Mouse (Mus musculus): Measurements from ENCODE around the gene Med16.

Med16 gene

DNA sequence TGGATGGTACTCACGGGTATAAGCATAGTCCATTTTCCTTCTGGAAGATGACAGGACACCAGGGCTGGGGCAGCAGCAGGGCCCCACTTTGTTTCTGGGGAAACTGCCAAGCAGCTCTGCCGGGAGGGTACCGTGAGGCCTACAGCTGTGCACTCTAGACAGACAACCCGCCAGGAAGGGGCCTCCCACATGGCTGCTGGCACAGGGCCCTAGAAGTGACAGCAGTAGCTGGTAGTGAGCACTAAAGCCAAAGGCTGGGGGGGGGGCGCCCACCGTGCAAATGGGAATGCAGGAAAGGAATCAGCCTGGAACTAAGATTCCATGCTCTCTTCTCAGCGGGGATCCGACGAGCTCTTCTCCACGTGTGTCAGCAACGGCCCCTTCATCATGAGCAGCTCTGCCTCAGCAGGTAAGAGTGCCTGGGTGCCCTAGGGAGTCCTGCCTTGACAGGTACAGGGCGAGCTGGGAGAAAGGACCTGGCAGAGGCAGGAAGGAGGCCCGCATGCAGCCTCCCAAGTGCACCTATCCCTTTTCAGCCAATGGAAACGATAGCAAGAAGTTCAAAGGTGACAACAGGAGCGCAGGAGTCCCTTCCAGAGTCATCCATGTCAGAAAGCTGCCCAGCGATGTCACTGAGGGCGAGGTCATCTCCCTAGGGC lies 50.2 kb downstream of the Med16 start:
- DNase-seq = peak; percentile 84 to 88

DNA sequence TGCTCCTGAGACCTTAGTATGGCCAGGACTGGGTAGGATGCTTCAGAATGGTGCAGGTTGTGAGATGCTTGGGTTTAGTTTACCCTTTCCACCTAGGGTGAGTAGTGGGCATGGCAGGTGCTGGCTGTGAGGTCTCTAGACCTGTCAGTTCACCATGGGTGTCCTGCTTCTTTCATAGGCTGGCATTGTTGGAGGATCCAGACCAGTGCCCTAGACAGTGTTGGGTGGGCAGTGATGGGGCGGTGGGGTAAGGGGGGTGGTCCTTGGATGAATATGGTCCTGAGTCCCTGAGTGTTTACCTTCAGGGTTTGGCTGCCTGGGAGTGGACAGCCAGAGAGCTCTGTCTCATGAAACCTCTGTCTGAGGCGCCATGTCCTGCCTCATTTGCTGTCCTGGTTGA lies 50.8 kb downstream of the Med16 start:
- no peak for DNase-seq

DNA sequence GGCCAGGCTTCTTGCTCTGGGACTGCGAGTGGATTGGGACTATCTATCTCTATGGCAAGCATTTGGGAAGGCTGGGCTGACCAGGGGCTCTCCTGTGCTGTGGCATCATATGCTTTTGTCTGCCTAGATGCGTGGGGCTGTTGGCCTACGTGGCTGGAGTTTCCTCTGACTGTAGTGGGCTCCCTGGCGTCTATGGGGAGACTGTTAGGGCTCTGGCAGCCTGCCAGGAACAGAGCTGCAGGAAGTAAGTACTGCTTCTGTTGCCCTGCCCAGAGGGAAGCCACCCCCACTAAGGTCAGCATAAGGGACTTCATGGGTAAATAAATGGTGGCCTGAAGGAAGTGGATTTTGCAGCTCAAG lies 51.3 kb downstream of the Med16 start:
- DNase-seq = peak; percentile 83 to 90

DNA sequence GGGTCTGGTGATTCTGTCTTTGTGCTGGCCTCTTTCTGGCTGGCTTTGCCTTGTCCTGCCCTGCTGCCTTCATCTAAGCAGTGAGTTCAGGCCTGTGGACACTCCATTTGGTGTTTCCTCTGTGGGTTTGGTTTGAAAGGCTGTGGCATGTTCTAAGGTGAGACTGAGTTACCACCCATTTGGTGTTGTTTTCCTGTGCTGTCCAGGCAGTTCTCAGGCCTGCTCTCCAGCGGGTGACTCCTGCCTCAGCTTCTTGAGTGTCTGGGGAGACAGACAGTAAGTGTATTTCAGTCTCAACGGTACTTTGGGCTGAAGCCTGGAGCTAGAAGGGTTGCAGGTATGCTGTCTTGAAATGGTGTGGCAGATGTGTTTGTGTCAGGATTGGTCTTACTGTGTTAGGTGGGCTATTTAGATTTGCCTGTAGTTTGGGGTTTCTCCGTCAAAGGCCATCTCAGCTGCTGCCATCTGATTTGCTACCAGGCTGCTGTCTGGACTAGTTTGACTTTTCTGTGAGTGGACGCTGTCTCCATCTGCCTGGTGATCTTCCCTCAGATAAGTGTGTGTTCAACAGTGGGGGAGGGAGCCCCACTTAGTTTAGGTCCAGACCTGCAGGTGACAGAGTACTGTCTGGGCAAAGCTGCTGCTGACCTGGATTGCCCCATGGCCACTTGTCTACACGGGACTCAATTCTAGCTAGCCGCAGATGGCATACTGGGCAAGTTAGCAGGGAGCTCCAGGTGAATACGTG lies 51.8 kb downstream of the Med16 start:
- no peak for DNase-seq

DNA sequence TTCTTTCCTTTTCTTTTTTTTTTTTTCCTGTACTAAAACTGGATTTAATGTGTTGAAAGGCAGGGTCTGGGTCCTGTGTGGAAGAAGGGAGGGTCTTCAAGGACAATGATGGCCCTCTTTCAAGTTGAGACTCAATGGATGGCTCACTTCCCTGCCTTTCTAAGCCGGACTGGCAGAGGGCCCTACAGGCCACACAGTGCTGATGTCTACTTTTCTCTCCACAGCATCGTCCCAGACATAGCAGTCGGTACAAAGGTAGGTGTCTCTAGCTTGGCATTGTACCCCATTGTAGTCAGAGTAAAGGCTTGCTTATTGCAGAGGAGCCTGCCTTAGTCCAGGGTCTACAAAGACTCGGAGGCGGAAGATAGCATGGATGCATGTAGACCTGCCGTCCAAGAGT lies 52.4 kb downstream of the Med16 start:
- no peak for DNase-seq

DNA sequence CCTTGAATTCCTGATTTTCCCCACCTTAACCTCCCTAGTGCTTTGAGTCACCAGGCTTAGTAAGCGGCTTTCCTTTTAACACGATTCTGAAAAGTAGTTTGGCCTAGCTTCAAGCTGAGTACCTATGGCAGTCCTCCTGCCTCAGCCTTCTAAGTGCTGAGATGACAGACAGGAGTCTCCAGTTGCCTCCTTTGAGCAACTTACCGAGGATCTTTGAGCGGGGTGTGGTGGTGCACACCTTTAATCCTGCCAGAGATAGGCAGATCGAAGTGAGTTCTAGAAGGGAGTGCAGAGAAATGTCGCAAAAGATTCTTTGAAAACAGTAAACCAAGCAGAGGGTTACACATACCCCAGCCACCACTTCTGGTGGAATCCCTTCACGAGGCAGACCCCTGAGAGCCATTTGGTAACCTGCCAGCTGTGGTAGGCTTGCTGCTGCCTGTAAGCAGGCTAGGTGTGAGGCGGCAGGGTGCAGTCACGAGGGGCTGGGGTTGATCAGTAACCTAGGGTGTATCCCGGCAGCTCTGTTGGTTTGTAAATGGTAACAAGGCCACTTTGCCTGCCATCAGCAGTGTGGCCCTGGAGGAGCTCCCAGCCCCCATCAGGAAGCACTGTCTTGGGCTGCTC lies 53.1 kb downstream of the Med16 start:
- peak; percentile 80 to 89 for DNase-seq

DNA sequence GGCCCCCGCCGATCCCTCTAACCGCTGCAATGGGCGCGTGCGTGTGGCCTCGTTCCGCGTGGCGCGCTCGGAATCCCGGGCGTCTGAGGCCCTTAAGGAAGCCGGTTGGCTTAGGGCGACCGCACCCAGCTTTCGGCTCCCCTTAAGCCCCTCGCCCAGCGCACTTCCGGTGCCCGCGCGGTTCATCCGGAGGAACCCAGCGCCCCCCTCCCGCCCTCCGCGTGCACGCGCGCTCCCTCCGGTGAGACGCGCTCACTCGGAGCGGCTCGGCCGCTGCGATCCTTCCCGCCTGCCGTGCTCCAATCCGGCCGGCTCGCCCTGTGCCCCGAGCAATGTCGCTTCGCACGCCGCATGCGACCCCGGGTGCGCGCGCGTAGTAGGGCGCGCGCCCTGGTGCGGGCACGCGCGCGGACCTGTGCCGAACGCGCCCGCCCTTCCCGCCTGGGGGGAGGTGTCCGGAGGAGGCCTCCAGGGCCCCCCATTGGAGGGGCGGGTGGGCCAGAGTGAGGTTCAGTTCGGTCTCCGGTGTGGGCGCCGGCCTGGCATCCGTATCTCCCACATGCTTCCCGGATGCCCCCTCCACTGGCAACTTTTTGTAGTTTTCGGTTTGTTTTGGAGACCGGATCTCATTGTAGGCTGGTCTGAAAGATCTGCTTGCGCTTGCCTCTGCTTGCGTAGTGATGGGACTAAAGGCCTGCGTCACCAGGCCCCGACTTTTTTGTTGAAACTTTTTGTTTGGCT lies 53.8 kb downstream of the Med16 start:
- DNase-seq = peak; percentile 80 to 89

DNA sequence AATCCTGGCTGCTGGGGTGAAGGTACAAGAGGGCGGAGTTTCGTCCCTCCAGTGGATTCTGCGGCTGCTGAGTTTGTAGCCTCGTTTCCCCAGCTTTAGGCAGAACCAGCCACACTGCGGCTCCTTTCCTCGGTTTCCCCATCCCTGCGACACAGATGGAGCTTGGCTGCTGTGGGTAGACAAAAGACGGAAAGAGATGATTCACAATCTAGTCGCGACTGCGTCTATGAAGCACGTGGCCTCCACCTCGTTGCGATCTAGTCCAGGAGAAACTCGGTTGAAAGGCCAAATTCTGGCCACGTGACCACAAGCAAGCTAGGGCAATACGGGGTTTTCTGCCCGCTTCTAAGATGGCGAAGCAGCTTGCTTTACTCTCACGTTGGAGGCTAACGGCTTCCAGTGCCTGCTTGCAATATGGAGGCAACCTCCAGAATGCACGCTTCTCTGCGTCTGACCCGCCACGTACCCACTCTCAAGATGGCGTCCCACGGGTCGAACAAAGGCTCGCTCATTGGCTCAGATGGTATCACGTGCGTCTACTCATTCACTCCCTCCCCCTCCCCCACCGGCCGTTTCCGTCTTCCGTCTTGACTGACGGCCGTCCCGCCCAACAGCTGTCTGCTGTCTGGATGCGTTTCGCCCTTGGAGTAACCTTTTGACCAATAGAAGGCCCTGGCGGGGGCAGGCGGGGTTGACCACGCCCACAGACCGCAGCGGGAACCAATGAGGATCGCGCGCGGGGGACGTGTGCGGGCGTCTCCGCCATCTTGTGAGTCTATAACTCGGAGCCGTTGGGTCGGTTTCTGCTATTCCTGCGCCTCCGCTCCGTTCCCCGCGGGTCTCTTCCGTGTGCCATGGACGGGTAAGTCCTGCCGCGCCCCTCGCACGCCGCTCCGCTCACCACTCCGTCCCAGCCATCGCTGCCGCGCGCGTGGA lies 54.6 kb downstream of the Med16 start, which contains the start of gene Ptbp1:
TSS of gene Ptbp1 (plus strand) at position 568 of the 936 bp plus-strand sequence.
- peak; percentile 100 for DNase-seq

DNA sequence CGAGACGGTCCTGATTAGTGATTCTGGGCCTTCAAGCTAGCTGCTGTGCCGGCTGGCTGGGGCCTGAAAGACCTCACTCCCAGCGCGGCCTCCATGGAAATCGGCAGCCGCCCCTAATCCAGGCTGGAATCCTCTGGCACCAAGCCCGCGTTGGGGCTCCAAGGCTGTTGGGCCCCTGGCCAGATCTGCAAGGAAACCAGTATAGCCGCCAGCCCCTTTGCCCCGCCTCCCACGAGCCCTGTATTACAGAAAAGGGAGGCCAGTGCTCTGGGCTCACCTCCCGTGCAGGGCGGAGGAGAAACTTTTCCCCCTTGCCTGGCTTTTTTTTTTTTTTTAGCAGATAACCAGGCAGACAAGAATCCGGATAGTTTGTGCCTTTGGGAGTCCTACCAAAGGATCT lies 55.3 kb downstream of the Med16 start:
- DNase-seq = peak; percentile 99

DNA sequence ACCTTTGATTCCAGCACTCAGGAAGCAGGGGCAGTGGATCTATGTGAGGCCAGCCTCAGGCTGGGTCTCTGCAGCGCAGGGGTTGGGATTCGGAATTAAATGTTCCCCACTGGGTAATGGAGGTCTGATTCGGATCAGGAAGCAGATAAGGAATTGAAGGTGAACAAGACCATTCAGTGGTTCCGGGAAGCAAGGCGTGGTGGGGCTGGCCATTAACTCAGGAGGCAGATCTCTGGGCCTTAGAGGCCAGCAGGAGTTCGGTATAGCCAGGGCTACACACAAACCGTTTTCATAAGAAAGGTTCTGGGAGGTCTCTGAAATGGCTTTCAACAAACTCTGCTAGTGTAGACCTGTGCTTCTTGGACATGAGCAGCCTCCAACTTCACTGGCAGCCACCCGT lies 55.9 kb downstream of the Med16 start:
- DNase-seq = peak in 1 of 2 experiments; percentile 62

DNA sequence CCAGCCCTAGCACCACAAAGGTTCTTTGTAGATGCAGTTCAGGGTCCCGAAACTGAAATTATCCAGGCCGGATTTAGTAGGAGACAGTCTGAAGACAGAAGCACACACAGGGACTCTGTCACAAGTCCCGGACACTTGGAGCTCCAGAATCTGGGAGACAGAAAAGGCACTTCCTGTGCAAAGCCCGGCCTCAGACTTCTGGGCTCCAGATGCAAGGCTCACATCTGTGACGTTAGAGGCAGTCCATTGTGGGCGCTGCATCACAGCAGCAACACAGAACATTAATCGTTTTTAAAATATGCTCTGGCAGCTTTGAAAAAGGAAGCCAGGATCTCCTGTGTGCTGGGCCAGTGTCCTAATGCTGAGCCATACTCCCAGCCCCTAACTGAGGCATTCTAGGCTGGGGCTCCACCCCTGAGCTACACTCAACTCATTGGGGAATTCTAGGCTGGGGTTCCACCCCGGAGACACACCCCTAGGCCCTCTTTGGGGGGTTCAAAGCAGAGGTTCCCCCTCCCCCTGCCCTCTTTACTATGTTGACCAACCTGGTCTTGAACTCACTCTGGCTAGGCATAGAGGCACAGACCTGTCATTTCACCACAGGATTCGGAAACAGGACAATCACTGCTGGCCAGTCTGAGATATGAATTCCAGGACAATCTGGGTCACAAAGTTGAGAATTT lies 56.5 kb downstream of the Med16 start:
- peak; percentile 69 to 78 for DNase-seq

DNA sequence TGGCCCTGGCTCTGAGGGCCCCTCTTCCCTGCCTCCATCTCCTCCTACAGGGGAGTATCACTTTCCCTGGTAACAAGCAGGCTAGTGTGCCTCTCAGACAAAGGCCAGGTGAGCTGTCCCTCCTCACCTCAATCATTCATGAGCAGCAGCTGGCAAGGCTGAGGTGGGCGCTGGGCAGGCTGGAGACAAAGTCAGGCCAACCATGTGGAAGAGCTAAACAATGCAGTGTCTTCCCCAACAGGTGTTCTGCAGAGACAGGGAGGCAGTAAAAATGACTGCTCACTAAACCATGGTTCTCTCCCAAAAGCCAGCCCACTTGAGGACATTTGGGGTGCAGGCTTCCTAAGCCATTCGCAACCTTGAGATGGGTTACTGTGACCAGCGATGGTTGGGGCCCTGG lies 57.1 kb downstream of the Med16 start:
- no peak for DNase-seq

DNA sequence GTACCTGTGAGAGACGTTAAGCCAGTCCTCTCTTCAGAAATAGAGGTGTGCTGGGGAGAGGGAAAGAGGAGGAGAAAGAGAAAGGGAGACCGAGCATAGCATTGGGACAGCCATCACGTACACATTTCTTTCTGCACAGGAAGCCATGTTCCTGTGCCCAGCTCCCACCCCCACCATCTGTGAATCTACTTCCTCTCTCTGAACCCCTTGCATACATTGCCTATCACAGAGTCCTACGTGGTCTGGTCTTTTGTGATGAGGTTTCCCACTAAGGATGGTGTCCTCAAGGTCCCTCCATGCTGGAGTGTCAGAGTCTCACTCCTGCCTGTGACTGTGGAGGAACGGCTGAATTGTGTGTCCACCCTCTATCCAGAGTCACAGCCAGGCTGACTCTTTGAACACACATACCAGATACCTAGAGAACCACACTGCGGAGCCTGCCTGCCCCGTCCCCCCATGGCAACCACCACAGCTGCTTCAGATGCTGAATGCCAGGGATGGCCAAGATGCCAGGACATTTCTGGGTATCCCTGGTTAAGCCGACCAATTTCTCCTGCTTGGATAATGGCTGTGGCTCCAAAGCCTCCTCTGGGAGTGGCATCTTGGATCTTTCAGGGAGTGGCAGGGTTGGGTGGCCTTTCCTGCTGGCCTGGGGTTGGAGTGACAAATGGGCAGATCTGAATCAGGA lies 58.6 kb downstream of the Med16 start:
- DNase-seq = peak in 1 of 2 experiments; percentile 4

DNA sequence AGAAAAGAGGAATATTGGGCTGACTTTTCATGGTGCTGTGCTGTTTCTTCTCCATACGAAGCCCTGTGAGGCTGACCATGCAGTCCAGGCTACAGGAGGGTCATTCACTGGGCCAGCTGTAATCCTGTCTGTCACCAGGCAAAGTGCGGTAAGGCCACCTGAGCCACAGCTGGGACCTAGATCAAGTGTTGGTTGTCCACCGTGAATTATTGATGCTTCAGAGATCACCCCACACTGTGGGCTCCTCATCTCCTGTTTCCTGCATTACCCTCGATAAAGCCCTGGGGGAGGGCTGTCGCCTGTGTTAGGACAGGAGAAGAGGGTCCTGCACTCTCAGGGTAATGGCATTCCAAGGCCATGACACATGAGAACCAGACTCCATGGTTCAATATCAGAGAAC lies 62.2 kb downstream of the Med16 start:
- DNase-seq = peak in 1 of 2 experiments; percentile 1
